Mouse (Mus musculus) NIH3T3 (cell line): Measurements from ENCODE around the gene Acot2.
"Not testable (repeated sequence)": the region's sequence is repeated elsewhere in the genome, so short reads cannot be mapped to it uniquely, and the experiment has no call there.

Experiments used
- DNase-seq: peaks from one replicate; pipeline ENCODE4 v3.0.0-alpha.2; 2012; ENCODE audit warnings: low read depth

Gene Acot2

DNA sequence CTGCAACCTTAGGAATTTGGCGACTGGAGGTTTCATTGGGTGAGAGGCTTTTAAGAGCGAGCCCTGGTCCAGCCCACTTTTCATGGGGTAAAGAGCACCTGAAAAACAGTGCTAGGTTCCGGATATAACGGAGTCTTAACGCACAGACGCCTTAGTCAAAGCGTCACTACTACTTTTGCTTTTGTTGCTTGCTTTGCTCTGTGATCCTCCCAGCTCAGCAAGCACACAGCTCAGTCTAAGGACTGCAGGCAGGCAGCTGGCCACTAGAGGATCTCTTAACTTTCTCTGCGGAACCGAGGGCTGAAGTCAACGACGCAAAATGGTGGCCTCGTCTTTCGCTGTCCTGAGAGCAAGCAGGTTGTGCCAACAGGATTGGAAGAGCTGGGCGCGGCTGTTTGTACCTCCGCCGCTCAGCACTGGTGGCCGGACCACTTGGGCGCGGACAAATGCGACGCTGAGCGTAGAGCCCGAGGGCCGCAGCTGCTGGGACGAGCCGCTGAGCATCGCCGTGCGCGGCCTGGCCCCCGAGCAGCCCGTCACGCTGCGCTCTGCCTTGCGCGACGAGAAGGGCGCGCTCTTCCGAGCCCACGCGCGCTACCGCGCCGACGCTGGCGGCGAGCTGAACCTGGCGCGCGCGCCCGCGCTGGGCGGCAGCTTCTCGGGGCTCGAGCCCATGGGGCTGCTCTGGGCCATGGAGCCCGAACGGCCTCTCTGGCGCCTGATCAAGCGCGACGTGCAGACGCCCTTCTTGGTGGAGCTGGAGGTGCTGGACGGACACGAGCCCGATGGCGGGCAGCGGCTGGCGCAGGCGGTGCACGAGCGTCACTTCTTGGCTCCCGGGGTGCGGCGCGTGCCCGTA is at the start of gene Acot2:
Acot2 (plus strand) TSS at position 279 of the 859 bp plus-strand sequence.
- DNase-seq: peak; percentile 89

DNA sequence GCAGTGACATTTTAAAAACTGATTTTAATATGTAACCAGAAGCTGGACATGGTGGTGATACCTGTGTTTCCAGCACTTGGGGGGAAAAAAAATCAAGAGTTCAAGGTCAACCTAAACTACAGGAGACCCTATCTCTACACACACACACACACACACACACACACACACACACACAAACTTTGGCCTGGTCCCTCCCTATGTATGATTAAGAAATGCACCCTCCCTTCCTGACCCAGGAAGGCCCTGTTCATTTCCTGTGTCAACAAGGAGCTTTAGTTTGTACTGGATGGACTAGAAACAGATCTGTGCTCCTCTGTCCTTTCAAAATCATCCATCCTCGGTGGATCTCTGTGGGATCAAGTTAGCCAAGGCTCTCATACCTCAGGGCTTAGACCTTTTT is 49.1 kb upstream of the Acot2 start:
- DNase-seq: not testable (repeated sequence)

DNA sequence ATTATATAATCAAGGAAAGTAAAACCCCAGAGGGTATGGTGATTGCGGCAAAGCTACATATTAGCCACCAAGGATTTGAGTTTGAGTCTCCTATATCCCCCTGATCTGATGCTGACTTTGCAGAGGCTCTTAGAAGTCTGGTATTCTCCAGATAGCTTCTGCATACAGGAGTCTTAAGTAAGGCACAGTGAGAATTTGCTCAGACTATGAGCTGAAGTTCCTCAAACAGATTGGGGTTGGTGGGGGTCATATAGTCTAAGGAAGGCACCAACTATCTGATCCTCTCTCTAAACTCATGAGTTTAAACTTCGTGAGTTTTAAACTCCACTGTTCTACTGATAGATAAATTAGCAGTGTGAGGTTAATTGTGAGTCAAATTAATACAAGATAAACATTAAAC is 48.3 kb upstream of the Acot2 start:
- no peak for DNase-seq

DNA sequence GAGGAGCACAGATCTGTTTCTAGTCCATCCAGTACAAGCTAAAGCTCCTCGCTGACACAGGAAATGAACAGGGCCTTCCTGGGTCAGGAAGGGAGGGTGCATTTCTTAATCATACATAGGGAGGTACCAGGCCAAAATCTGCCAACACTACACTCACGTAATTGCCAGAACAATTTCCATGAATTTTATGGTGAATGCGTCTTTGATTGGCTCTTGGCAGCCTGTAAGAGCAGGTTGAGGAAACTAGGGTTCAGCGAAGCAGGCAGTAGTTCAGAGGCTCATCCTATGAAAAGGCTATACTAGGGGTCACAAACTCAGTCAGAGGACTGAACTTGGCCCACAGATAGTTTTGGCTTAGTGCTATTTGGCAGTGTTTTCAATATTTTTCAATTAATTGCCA is 47.6 kb upstream of the Acot2 start:
- DNase-seq: peak; percentile 13

DNA sequence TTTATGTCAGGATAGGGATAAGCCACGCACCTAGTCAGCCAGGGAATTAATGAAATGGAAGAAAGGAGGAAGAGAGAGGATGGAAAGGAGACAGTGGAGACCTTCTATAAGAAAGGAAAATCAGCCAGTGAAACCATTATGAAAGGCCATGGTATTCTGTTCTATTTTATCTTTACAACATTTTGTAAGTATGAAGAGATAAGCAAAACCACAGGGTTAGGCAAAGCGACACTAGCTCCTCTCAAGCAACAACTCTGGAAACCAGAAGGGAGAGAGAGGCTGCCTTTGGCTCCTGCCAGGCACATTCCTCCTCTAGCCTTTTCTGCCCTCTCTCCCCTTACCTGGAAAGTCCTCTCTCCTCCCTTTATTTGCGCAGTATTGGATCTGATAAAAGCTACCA is 45.7 kb upstream of the Acot2 start:
- DNase-seq: no peak

DNA sequence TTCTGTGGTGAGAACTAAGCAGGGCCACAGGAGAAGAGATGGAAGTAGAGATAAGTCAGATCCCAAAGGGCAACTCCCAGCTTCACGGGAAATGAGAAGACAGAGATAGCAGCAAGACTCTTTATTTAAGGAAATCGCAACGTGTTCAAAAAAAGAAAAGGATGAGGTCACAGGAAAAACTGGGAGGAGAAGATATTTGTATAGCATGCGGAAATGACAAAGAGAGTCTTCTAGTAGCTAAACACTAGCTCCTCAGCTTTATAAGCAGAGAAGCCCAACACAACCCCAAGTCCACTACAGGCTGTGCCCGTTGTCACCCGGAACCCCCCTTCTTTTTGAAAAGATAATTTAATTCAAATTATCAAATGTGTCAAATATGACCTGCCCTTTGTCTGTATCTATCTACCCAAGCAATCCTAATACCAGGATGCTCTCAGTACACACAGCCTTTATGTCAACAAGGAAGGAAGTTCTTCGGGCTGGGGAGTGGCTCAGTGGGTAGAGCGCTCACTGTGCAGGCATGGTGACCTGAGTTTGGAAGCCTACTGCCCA is 40.3 kb upstream of the Acot2 start:
- DNase-seq: no peak

DNA sequence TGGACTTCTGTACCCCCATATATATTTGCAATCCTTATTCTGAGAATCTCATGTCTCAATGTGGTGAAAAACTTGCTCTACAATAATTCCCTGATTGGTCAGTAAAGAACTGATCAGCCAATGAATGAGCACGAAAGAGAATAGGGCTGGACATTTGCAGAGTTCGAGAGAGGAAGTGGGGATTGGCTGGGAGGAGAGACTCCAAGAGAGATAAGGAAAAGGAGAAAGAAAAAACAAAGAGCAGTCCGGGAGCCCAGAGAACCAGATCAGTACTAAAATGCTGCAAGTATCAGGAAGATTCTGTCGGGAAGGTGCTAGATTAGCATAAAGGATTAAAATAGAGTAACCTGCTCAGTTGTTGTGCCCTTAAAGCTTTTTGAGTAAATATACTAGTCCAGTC is 38.6 kb upstream of the Acot2 start:
- DNase-seq: no peak

DNA sequence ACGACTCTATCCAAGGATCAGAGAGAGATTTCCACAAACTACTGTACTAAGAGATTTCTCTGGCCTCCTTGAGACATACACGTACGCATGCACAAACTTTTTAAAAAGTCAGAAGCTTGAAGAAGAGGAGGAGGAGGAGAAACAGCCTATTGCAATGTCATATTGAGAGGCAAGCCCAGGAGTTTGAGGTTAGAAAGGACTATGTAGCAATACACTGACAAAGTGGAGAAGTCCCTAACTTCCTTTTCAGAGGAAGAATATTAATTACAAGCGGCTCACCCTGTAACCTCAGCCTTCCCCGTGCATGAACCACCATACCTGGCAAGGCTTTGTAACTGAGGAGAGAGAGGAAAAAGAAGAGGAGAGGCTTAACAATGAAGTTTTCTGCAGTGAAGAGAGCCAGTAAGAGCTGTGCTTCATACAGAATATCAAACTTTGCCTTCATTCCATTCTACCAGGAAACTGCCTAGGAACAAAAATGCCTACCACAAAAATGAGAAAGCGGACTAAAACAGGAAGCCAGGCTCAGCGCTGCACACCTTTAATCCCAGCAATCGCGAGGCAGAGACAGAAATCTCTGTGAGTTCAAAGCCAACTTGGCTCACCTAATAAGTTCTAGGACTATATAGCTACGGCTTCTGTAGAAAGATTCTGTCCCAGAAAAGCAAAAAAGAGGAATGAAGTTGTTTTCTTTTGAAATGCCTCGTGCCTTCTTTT is 37.7 kb upstream of the Acot2 start:
- no peak for DNase-seq

DNA sequence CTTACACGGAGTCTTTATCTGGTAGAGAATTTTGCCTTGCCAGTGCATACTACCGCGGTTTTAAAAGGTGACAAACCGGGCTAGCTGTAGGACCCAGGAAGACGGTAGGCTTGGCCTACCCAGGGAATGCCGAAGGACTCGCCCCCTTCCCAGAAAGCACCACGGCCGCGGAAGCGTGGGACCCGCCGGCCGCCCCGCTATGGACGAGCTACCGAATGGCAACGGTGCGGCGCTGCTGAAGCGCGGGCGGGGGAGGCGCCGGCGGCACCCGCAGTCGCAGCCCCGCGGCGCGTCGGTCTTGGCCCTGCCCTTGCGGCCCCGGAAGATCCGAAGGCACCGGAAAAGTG is 37.2 kb upstream of the Acot2 start, which contains the start of gene Riox1:
Riox1 (plus strand) TSS at position 116 of the 347 bp plus-strand sequence.
- DNase-seq: peak; percentile 91

DNA sequence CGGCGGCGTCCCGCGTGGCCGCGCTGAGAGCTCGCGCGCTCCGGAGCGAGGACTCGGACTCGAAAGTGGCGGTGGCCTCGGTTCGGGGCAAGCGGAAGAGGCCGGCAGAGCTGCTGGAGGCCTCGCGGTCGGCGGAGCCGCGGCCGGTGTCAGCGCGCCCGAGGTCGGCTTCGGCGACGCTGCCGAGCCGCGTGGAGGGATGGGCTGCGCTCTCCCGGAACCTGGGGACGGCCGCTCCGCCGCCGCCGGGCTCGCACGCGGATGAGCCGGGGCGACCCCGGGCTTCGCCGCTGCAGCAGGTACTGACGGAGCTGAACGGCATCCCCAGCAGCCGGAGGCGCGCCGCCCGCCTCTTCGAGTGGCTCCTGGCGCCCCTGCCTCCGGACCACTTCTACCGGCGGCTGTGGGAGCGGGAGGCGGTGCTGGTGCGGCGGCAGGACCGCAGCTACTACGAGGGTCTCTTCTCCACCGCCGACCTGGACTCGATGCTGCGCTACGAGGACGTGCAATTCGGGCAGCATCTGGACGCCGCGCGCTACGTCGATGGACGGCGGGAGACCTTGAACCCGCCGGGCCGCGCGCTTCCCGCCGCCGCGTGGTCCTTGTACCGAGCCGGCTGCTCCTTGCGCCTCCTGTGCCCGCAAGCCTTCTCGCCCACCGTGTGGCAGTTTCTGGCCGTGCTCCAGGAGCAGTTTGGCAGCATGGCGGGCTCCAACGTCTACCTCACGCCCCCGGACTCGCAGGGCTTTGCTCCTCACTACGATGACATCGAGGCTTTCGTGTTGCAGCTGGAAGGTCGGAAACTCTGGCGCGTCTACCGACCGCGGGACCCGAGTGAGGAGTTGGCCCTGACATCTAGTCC is 36.6 kb upstream of the Acot2 start:
- peak; percentile 41 for DNase-seq

DNA sequence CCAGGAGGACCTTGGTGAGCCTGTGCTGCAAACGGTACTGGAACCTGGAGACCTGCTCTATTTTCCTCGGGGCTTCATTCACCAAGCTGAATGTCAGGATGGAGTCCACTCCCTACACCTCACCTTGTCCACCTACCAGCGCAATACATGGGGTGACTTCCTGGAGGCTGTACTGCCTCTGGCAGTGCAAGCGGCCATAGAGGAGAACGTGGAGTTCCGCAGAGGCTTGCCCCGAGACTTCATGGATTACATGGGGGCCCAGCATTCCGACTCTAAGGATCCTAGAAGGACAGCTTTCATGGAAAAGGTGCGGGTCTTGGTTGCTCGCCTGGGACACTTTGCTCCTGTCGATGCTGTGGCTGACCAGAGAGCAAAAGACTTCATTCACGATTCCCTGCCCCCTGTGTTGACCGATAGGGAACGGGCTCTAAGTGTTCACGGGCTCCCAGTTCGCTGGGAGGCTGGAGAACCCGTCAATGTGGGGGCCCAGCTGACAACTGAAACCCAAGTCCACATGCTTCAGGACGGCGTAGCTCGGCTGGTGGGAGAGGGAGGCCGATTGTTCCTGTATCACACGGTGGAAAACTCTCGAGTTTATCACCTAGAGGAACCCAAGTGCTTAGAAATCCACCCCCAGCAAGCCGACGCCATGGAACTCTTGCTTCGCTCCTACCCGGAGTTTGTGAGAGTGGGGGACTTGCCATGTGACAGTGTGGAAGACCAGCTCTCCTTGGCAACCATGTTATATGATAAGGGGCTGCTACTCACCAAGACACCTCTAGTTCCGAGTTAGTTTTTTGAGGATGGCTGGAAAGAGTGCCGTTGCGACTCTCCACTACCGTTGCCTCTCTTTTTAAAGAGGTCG is 35.7 kb upstream of the Acot2 start:
- DNase-seq: no peak

DNA sequence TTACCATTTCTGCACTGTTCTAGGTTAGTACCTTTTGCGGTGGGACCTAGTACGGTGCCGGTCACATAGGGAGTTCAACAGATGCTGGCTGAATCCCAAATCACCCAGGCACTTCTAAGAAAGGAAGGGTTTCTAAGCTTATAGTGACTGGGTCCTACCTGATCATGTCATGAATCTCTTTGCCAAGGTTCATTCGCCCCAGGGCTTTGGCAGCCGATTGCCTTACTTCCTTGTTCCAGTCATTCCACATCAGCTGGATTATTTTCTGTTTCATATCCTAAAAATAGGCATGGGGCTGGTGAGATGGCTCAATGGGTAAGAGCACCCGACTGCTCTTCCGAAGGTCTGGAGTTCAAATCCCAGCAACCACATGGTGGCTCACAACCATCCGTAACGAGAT is 29.4 kb upstream of the Acot2 start:
- DNase-seq: no peak

DNA sequence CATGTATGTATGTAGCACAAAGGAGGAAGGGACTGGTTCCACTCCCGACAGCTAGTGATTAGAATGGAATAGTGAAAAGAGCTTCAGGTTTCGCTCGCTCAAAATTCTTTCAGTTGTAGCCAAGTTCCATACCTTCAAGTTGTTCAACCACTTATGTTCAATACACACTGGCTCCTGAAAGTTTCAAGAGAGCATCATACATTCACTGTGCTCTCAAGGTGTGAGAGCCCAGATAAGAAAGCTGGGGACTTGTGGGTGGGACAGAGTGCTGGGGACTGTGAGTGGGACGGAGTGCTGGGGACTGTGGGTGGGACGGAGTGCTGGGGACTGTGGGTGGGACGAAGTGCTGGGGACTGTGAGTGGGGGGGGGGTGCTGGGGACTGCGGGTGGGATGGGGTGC is 22.4 kb upstream of the Acot2 start:
- no peak for DNase-seq

DNA sequence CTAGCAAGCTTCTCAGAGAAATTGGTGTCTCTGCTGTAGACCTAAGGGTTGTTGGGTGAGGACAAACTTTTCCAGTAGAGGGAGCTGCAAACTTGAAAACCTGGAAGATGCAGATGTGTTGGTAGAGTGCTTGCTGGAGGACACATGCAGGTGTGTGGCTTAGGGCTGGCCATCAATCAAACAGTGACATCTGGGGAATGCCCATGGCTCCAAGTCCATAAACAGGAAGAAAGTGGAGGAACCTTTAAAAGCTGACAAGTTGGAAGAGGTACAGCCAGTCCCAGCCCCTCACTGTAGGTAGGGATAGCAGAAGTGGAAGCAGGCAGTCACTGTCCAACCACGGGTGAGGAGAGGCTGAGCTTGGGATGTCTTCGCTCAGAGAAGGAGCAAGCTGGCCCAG is 15.5 kb upstream of the Acot2 start:
- DNase-seq: peak; percentile 75

DNA sequence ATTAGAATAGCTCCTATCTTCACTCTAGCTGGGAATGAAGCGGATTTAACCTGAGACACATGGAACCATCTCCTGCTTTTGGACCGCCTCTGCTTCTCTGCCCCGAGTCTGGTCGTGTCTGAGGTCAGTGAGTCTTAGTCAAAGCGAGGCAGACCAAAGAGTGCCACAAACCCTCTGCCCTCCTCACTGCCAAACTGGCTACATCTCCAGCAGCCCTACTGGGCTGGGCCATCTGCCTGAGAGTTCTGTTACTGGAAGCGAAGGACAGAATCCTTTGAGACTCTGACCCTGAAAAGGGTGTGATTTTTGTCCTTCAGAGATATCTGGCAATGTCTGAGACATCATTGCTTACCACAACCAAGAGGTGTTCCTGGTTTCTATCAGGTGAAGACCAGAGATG is 8.8 kb upstream of the Acot2 start:
- DNase-seq: no peak

DNA sequence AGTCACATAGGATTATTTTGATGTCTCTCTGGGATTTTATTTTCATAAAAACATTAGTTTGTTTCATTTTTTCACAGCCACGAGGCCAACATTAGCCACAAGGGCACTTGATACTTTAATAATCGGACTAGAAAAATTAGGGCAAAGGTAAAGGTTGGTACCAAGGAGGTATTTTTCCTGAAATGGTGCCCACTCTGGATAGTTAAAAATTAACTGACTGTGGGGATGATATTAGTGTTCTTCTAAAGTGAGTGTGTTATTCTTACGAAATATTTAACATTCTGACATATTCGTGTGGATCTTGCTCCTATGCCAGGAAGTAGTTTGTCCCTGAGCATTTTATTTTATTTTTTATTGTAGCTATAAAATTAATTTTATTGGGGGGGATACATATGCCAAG is 6.0 kb upstream of the Acot2 start:
- no peak for DNase-seq

DNA sequence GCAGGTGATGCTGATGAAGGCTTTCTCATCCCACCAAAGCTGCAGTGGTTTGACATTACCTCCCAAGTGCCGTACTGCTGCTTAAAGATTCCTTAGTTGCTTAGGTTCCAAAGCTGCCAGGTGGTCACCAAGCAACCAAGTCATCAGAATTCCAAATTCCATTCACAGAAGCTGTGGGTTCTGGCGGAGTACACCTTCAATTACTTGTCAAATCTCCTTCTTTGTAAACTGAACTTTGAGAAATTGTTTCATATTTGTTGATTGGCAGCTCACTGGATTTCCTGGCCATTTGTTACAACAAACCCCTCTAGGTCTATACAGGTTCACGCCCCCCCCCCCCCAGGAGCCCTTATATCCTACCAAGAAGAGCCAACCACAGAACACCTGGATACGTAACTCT is 2.9 kb upstream of the Acot2 start, which contains the start of gene Heatr4:
Heatr4 (minus strand) TSS at position 101 of the 400 bp plus-strand sequence.
- no peak for DNase-seq

DNA sequence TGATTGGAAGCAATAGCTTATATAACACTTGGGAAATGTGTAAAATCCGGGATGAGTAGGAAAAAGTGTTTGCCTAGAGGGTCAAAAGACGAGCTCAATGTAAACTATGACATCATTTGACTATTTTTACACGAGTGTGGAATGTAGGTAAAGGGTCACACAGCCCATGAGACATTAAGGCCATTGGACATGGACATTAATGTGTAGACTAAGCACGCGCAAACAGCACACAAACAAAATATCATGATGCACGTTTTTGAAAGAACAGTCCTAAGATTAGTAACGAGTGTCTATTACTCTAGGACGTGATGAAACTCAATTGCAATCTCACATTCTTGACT is 449 bp upstream of the Acot2 start:
- DNase-seq: no peak

DNA sequence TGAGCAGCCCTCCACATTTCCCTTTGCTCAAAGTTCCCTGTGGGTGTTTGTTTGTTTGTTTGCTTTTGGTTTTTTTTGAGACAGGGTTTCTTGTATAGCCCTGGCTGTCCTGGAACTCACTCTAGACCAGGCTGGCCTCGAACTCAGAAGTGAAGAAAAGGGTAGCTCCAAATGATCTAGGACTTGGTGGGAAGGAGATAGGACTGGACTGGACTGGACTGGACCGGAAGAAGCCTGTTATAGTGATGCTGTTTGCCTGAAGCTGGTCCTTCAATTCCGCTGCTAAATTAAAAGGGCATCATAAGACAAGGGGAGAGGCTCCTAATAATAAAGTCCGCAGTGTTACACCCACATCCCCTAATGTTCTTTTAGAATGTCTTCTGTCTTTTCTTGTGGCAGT is 822 bp downstream of the Acot2 start:
- DNase-seq: peak; percentile 54

DNA sequence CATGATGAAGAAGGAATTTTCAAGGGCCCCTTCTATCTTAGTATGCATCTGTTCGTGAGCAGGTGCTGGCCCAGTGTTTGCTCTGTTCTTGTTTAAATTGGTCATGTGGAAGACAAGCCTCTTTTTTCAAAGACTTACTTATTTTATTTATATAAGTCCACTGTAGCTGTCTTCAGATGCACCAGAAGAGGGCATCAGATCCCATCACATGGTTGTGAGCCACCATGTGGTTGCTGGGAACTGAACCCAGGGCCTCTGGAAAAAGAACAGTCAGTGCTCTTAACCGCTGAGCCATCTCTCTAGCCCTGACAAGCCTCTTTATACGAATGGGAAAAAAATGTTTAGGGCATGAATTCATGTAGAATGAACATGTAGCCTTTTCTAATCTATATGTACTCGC is 1.7 kb downstream of the Acot2 start:
- no peak for DNase-seq

DNA sequence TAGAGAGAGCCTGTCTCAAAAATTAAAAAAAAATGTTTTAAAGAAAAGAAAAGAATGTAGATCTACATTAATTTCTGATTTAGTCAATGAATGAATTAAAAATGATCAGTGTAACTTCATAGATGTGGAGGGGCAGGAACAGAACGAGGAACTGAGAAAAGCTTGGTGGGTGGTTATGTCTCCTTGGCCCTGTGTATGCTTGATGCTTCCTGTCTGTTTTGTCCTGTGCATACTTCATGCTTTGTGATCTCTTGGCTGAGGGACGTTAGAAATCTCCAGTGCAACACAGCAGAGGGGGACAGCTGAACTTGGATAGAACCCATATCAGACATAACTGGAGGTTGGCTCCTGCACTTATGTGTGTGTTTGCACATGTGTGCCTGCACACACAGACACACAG is 9.6 kb downstream of the Acot2 start:
- DNase-seq: no peak
